Mouse (Mus musculus): ENCODE data around the gene Tcf20. TPM values are rescaled to one million over a fixed set of nuclear protein-coding genes. Genes with fewer than 3 reads are reported as not detected.

The Tcf20 gene
- polyA plus RNA-seq, 1 experiment from 2014 or later = 3.9 TPM

DNA sequence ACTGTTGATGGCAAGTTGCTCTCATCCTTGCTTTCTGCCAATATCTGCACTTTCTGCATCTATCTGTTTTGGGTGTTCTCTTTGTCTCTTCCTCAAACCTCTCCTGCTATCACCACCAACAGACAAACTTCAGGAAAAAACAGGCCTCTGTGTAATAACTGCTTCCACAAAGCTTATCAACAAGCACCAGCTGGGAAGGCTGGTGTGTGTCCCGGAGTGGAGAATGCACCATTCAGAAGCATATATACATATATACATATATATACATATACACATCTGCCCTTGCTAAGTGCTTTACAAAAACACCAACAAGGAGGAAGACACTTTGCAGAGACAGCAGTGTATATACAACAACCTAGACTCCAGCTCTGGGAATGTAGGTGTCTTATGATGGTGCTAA, 177.1 kb downstream of the Tcf20 start:
- Histone ChIP-seq H3K9me3 (ENCODE audit: control insufficient read depth) (no peaks in the 10 kb centered on the region), H3K27me3 (replicated peaks; ENCODE audit: control insufficient read depth, insufficient read depth, low read length) (no peaks in the 10 kb centered on the region), H3K36me3 (ENCODE audit: control insufficient read depth, insufficient read depth) (peaks cover 25% of the 10 kb centered on the region), H3K4me3 (ENCODE audit: low read depth, low read length) (no peak overlapping the region), H3K27ac (ENCODE audit: low read depth, low read length) (no peak overlapping the region), H3K4me2 (replicated peaks; ENCODE audit: low read depth) (no peak overlapping the region), H3K9ac (ENCODE audit: low read depth, low read length) (no peak overlapping the region), H3K4me1 (replicated peaks; ENCODE audit: control insufficient read depth, insufficient read depth, low read length) (no peaks in the 10 kb centered on the region)
- 70% methylated on average over 1 of the region's 1 CpGs for WGBS
- TF ChIP-seq CTCF (IDR thresholded peaks at IDR 0.05; ENCODE audit: low read depth) = no peak
- ATAC-seq = no peak

DNA sequence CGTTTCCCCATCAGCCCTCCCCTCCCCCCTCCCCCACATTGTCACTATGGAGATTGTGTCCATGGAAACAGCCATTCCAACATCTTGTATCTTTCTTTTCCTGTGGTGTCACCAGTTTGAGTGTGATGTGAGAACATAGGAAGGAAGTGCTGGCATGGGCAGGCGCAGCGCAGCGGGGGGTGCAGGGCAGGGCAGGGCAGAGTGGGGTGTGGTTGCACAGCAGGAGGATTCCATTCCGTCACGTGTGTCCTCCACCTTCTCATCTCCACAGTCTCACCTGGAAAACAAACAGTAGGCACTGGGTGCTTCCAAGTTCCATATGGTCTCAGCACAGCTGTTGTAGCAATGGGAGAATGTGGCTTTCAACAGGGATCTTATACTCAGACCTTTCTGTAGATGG, 178.2 kb downstream of the Tcf20 start:
- Histone ChIP-seq H3K27ac (ENCODE audit: low read depth, low read length) (no peak overlapping the region), H3K9me3 (ENCODE audit: control insufficient read depth) (no peaks in the 10 kb centered on the region), H3K4me1 (replicated peaks; ENCODE audit: control insufficient read depth, insufficient read depth, low read length) (no peaks in the 10 kb centered on the region), H3K4me2 (replicated peaks; ENCODE audit: low read depth) (no peak overlapping the region), H3K4me3 (ENCODE audit: low read depth, low read length) (no peak overlapping the region), H3K27me3 (replicated peaks; ENCODE audit: control insufficient read depth, insufficient read depth, low read length) (no peaks in the 10 kb centered on the region), H3K9ac (ENCODE audit: low read depth, low read length) (no peak overlapping the region), H3K36me3 (ENCODE audit: control insufficient read depth, insufficient read depth) (peaks cover 22% of the 10 kb centered on the region)
- ATAC-seq = no peak
- no peak for TF ChIP-seq CTCF (IDR thresholded peaks at IDR 0.05; ENCODE audit: low read depth)
- WGBS = 73% methylated on average over 6 of the region's 6 CpGs

DNA sequence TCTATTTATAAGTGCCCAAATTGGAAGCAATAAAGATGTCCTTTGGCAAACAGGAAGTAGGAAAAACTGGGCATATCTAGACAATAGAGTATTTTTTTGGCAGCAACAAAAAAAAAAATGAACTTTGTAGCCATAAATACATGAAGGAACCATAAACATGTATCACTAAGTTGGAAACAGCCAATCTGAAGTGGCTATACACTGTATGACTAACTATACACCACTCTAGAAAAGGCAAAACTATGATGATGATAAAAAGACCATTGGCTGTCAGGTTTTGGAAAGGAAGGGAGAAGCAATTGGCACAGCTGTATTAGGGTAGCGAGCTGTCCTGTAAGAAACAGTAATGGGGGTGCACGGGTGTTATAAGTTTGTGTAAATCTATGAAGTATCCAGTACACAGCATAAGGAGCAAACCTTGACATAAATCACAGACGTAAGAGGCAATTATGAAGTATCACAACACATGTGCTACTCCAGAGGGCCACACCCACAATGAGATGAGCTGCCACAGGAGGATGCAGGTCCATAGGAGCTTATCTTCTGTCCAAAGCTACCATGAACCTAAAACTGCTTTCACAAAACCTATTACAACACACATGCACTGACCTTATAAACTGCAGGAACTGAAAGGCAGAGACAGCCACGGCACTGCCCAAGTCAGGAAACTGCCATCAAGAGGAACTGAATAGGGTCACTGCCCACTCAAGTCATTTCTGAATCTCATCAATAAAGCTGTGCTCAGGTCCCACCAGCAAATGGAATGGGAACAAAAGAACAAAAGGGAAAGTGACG, 180.5 kb downstream of the Tcf20 start:
- TF ChIP-seq CTCF (IDR thresholded peaks at IDR 0.05; ENCODE audit: low read depth) = no peak
- peak; percentile 64 for ATAC-seq

DNA sequence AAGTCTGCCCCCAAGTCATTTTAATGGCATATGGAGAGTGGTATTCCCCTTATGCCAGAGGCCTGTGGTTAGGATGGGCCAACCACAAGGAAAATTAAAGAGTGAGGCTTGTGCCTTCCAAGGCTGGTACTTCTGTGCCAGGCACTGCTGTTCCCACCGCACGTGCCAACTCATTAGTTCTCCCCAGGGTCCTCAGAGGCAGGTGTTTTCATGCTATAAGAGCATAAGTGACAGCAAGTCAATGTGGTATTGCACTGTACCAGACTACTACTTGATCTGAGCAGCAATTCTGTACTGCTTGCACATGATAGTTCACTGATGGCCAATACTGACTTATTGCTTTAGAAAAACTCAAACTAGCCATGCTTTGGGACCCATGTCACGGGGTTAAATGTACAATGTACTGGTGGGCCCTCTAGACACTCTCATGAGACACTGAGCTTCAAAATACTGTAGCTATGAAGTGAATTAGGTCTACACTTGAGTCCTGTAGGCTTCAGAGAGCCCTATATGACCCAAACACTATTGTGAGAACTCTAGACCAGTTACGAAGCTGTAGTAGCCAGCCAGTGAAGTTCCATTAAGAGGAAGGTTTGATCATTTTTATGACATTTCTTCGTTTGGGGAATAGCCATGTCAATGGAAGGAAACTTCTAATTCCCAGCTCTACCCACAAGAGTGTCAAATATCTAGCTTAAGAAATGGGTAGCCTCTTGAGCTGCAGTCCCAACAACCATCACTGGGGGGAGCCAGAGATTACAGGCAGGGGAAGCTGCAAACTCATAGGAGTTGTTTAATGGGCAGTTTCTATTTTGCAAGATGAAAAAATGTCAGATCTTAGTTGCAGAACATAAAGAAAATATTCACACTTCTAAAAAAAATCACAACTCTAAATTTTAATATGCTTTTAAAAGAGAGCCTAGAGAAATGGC, 182.7 kb downstream of the Tcf20 start:
- Histone ChIP-seq H3K27me3 (replicated peaks; ENCODE audit: control insufficient read depth, insufficient read depth, low read length) (no peaks in the 10 kb centered on the region), H3K9ac (ENCODE audit: low read depth, low read length) (no peak overlapping the region), H3K27ac (ENCODE audit: low read depth, low read length) (no peak overlapping the region), H3K4me3 (ENCODE audit: low read depth, low read length) (no peak overlapping the region), H3K4me1 (replicated peaks; ENCODE audit: control insufficient read depth, insufficient read depth, low read length) (no peaks in the 10 kb centered on the region), H3K36me3 (ENCODE audit: control insufficient read depth, insufficient read depth) (peaks cover 6% of the 10 kb centered on the region; the same call in 1 of the 2 replicates), H3K9me3 (ENCODE audit: control insufficient read depth) (no peaks in the 10 kb centered on the region), H3K4me2 (replicated peaks; ENCODE audit: low read depth) (no peak overlapping the region)
- peak; percentile 94 for TF ChIP-seq CTCF (IDR thresholded peaks at IDR 0.05; ENCODE audit: low read depth)
- WGBS = 76% methylated on average over 5 of the region's 5 CpGs
- no peak for ATAC-seq

More for the DNA sequence above, 180.5 kb downstream of the Tcf20 start:
- H3K4me3 ChIP-seq (ENCODE audit: low read depth, low read length) = no peak overlapping the region
- no peaks in the 10 kb centered on the region for H3K9me3 ChIP-seq (ENCODE audit: control insufficient read depth)
- peaks cover 22% of the 10 kb centered on the region; the same call in 1 of the 2 replicates for H3K36me3 ChIP-seq (ENCODE audit: control insufficient read depth, insufficient read depth)
- H3K27ac ChIP-seq (ENCODE audit: low read depth, low read length) = no peak overlapping the region
- no peaks in the 10 kb centered on the region for H3K4me1 ChIP-seq (replicated peaks; ENCODE audit: control insufficient read depth, insufficient read depth, low read length)
- no peak overlapping the region for H3K4me2 ChIP-seq (replicated peaks; ENCODE audit: low read depth)
- no peak overlapping the region for H3K9ac ChIP-seq (ENCODE audit: low read depth, low read length)
- 66% methylated on average over 5 of the region's 5 CpGs for WGBS
- H3K27me3 ChIP-seq (replicated peaks; ENCODE audit: control insufficient read depth, insufficient read depth, low read length) = no peaks in the 10 kb centered on the region

GRCm38 (mm10) chr15:82795936-82796440, 191.7 kb downstream of the Tcf20 start:
- no peaks in the 10 kb centered on the region for H3K27me3 ChIP-seq (replicated peaks; ENCODE audit: control insufficient read depth, insufficient read depth, low read length)
- no peaks in the 10 kb centered on the region for H3K9me3 ChIP-seq (ENCODE audit: control insufficient read depth)
- TF ChIP-seq CTCF (IDR thresholded peaks at IDR 0.05; ENCODE audit: low read depth) = no peak
- no peak overlapping the region for H3K4me3 ChIP-seq (ENCODE audit: low read depth, low read length)
- 42% methylated on average over 3 of the region's 3 CpGs for WGBS
- peak overlapping the region; percentile 75 for H3K27ac ChIP-seq (ENCODE audit: low read depth, low read length)
- 0 out of 2 replicates have a peak, but pooled peaks cover 4% of the 10 kb centered on the region for H3K4me1 ChIP-seq (replicated peaks; ENCODE audit: control insufficient read depth, insufficient read depth, low read length)
- H3K36me3 ChIP-seq (ENCODE audit: control insufficient read depth, insufficient read depth) = no peaks in the 10 kb centered on the region; the same call in 1 of the 2 replicates
- ATAC-seq = peak; percentile 37
- H3K9ac ChIP-seq (ENCODE audit: low read depth, low read length) = no peak overlapping the region
- no peak overlapping the region for H3K4me2 ChIP-seq (replicated peaks; ENCODE audit: low read depth)

DNA sequence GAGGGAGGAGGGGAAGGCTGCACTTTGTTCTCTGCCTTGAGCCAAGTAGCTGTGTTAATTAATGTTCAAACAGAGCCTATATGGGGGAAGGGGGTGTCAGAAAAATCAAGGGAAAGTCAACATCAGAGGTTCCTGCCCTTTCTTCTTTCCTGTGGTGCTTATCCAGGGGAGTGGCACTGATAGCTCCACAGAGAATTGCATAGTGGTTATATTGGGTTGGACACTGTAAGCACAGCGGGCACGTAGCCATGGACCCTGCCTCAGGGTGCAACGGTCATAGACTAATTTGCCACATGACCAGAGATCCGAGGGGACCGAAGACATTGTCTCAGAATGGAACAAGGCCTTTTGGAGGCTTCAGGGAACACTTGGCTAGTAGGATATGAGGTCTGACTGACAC, 193.4 kb downstream of the Tcf20 start, which contains the start of gene Cyp2d26:
Gene Cyp2d26 (minus strand): TSS at position 18 of the 400 bp plus-strand sequence.
- Histone ChIP-seq H3K9ac (ENCODE audit: low read depth, low read length) (0 out of 2 replicates have a peak within 1 kb of the TSS, but pooled peaks have one; percentile 8), H3K4me3 (ENCODE audit: low read depth, low read length) (peak within 1 kb of the TSS; percentile 25), H3K27me3 (replicated peaks; ENCODE audit: control insufficient read depth, insufficient read depth, low read length) (no peaks in the 10 kb centered on the region), H3K9me3 (ENCODE audit: control insufficient read depth) (no peaks in the 10 kb centered on the region), H3K4me1 (replicated peaks; ENCODE audit: control insufficient read depth, insufficient read depth, low read length) (0 out of 2 replicates have a peak, but pooled peaks cover 4% of the 10 kb centered on the region), H3K27ac (ENCODE audit: low read depth, low read length) (peak within 1 kb of the TSS; percentile 75), H3K4me2 (replicated peaks; ENCODE audit: low read depth) (peak within 1 kb of the TSS; percentile 59), H3K36me3 (ENCODE audit: control insufficient read depth, insufficient read depth) (no peaks in the 10 kb centered on the region; the same call in 1 of the 2 replicates)
- ATAC-seq = peak; percentile 96
- 33% methylated on average over 5 of the region's 5 CpGs for WGBS
- TF ChIP-seq CTCF (IDR thresholded peaks at IDR 0.05; ENCODE audit: low read depth) = no peak
